Mouse (Mus musculus) heart, adult 18-20 months (tissue): ENCODE measurements around the gene Fam222b. TPM values are rescaled to one million over a fixed set of nuclear protein-coding genes. Genes with fewer than 3 reads are reported as not detected.

Experiments used
- DNase-seq, 2 experiments: peaks; one replicate each; pipeline ENCODE4 v3.0.0; 2021 to 2022; ENCODE audit warnings: mixed read lengths in 1 of 2
- total RNA-seq, 2 experiments: library from RNA; stranded (reverse); gene quantifications; 2 replicates each; pipeline ENCODE4 v1.2.3; 2021

Gene Fam222b
- total RNA-seq, 2 experiments from 2014 or later, result 11.7 to 12.5 TPM

DNA sequence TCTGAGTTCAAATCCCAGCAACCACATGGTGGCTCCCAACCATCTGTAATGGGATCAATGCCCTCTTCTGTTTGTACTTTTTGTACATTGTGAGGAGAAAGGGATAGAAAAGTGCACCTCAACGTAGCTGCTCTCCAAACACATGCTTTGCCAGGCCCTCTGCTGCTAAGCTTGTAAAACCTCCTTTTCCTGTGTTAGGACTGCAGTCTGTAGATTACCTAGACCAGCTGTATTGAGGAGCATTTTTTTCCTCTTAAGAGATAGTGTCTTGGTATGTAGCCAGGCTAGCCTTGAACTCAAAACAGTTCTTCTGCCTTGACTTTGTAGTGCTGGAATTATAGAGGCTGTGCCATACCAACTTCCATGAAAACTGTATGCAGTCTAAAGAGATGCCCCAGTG, 41.7 kb downstream of the Fam222b start:
- DNase-seq, result no peak

DNA sequence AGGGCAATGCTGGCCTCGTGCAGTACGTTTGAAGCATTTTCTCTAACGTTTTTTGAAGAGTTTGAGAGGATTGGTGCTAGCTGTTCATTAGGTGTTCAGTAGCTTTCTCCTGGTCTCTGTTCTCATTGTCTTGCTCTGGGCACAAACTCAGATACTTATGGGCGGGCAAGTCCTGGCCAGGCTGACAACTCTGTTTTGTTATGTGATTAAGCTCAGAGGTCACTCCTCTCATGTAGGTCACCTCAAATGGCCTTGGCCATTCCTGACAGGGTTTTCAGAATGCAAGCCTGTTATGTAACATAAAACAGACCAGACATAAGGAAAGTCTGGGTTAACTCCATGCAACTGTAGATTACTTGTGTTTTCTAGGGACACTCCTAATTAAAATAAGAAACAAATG, 43.1 kb downstream of the Fam222b start:
- DNase-seq, result peak in 1 of 2 experiments; percentile 55

DNA sequence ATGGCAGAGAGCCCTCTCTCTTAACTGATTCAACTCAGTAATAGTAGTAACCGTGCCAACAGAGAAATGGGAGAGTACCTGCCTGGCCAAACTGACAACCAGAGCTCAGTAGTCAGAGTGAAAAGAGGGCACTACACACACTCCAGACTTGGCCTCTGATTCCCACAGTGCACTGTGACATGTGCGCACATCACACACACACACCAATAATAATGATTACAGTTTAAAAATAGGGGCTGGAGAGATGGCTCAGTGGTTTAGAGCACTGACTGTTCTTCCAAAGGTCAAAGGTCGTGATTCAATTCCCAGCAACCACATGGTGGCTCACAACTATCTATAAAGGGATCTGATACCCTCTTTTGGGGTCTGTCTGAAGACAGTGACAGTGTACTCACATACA, 43.6 kb downstream of the Fam222b start:
- peak in 1 of 2 experiments; percentile 23 for DNase-seq

DNA sequence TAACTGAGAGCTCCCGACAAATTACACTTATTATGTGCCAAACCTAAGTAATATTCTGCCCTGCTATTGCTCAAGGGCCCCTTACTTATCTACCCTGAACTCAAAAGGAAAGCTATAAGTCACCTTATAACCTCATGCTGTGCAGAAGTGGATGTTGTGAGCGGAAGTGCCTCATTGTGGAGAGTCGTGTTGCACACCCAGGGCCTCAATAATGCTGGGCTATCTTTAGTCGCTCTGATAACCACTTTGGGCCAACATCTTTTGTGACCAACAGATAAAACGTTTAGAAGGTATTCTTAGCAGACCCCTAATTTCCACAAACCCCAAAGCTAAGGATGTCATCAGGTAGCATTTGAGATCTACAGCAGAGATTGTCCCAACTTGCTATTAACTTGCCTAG, 46.2 kb downstream of the Fam222b start:
- no peak for DNase-seq

DNA sequence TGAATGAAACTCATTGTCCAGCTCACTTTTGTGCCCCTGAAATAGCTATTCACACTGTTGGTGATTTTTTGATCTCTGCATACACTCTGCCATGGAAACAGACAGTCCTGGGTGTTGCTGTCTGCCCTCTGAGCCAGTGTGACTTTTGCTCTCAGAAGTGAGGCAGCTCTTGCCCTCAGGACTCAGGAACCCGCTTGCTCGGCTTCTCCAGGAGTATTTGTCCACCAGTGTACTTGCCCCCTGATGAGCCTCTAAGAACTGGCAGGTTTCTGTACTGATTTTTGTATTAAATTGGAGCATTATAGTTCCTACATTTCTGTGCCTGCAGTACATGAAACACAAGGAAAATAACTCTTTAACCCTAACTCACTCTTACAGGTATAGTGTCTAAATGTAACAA, 49.1 kb downstream of the Fam222b start:
- DNase-seq, result no peak

DNA sequence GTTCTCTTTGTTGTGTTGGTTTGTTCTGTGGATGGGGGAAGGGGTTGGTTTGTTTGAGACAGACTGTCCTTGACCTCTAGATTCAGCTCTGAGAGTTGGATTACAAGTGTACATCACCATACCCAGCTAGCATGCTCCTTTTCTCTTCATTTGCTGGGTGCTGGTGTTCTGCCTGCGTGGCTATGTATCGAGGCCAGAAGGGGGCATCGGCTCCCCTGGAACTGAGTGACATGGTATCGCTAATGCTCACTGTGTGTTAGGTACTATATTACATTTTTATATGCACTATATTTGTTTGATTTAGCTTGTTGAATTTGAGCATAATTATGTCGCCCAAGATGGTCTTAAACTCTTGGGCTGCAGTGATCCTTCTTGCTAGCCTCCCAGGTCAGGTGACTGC, 51.7 kb downstream of the Fam222b start:
- DNase-seq, result no peak

DNA sequence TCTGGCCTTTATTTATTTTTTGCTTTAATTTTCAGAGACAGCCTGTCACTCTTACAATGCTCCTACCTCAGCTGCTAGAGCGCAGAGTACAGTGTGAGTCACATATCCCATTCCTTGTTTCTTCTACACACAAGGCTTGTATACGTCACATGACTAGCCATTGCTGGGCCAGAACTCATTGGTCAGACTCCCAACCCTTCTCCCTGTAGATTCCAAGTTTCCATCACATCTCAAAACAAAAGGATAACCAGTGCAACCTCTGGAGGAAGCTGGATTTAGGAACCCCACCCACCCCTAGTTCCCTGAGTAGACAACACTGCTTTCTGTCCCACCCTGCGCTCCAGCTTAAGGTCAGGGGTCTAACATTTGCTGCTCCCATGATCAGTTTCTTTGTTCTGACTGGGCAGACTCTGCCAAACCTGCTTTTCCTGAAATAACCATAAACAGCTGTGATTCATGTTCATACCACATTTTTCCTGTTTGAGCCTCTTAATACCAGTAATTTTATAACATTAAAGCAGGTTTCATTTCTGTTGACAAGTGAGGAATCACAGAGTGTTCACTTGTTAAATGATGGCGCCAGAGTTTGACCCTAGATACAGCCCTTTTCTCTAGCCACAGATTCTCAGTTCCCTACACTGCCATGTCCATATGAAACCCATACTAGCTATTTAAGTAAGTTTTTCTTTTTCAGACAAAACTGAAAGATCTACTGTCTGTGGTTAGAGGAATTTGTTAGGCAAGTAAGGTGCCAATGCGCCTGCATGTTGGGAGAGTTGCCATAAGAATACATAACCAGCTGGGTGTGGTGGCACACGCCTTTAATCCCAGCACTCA, 52.5 kb downstream of the Fam222b start:
- DNase-seq, result peak; percentile 42 to 53

DNA sequence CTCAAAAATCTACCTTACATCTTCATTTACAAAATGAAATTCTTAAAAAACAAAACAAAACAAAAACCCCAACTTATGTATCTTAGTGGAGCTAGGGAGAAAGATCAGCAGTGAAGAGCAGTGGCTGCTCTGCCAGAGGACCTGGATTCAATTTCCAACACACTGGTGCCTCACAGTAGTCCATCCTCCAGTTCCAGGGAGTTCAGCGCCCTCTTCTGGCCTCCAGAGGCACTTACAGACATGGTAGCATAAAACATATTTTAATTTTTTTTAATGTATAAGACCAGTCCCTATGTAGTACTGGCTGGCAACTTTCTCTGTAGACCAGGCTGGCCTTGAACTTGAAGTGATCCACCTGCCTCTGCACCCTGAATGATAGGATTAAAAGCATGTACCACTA, 56.7 kb downstream of the Fam222b start:
- no peak for DNase-seq

DNA sequence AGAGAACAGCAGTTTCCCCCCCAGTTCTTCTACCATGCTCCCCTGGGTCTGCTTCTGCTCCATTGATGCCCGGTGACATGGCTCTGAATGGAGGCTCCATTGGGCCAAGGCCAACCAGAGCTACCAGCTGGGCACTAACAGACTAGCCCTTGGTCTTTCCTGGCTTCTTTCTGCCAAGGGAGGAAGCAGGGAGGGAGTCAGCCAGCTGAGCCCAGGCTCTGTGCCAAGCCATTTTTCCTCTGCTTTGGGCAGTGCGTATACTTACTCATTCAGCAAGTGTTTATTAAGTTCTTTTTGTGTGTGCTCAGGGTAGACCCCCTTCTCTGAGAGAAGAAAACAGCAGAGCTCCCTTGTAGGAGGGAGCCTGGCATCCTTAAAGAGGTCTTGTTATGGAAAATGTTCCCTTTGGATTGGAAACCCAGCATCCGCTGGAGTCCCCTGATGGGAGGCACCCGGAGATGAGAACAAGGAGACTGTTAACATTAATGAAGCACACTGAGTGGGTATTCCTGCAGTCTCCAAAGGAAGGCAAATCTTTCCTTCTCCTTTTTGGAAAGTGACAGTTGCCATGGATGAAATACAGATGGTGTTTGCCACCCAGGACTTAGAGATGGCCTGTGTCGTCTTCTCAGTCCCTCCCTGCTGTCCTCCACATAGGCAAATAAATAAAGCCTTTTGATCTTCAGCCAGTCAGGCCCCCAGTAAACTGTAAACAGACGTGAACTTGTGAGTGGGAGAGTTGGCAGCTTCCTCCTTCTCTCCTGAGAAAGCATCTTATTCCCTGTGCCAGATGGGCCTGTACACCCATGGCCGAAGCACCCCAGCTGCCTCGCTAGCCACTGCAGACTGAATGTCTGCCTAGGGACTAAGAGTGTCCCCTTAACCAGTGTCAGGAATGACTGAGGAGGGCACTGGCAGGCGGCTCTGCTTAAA, 58.1 kb downstream of the Fam222b start:
- DNase-seq, result peak; percentile 79 to 81

DNA sequence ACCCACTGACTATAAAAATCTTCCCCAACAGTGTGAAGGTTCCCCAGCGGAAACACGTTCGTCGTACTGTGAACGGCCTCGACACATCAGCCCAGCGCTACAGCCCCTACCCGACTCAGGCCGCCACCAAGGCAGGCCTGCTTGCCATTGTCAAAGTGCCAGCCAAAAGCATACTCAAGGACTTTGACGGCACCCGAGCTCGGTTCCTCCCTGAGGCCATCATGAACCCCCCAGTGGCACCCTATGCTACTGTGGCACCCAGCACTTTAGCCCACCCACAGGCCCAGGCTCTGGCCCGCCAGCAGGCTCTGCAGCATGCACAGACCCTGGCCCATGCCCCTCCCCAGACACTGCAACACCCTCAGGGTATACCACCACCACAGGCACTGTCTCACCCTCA, 59.3 kb downstream of the Fam222b start:
- no peak for DNase-seq

DNA sequence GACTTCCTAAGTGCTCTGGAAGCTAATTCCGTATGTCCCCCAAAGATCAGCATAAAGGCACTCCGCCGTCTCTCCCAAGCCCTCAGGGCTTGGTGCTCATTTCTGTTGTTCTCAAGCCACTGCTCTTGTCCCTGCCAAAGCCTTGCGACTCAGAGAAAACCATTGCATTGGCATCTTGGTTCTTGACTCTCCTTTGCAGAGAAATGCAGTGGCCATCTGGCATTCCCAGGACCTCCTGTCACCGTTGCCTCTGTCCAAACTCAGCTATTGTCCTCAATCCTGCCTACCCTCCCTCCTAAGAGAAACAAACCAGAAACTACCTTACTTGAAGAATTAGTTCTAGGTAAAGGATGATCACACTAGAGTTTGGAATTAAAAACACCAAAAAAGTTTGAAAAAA, 61.2 kb downstream of the Fam222b start:
- no peak for DNase-seq

DNA sequence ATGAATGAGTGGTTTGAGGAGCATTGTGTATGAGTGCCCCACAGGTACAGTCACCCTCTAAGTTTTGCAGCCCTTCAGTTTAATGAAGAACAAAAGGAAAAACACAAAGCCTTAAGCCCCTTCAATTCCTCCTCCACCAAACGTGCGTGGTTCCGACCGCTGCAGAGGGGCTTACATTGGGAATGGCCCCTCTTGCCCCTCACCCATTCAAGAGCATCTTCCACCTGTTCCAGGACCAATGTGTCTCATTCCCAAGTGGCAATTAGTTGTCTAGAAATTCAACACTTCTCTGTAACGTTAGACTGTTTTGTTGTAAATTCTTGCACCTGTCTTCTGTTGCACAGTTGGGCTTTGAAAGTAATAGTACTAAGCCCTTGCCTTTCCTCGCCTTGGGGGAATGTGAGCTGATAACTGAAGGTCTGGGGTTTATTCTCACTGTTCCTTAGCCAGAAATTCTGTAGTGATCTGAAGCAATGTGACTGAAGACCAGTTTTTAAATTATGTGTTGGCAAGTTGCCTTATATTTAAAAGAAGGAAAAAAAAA, 61.8 kb downstream of the Fam222b start:
- DNase-seq, result no peak

DNA sequence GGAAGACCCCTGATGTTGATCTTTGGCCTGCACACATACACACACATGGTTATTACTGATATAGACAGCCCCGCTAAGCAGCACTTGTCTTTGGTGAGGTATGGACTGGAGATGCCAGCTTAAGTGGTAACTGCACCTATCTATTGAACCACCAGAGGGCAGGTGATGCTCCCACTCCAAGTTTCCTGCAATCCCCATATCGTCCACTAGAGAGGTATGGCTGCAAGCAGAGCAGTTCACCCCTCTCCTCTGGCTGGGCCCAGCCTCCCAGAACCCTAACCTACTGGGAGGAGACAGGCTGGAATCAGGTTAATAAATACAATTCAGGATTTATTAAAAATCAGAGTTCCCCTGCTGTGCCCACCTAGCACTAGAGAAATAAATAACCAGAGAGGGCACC, 64.6 kb downstream of the Fam222b start:
- peak; percentile 80 to 84 for DNase-seq

DNA sequence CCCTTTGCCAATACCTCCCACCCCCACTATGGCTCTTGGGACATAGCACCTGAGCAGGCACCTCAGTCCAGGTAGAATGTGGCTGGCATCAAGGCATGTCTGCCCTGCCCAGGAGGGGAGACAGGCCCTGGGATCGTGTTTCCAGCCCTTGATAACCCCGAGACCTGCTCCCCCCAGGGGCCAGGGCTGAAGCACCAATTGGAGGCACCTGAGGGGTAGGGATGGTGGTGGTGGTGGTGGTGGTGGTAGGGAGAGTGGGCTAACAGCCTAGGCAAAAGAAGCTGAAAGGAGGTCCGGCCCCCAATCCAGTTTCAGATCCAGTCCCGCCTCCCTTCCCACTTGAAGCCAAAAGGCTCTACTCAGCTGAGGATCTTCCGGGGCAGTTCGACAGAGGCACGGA, 65.1 kb downstream of the Fam222b start:
- no peak for DNase-seq

DNA sequence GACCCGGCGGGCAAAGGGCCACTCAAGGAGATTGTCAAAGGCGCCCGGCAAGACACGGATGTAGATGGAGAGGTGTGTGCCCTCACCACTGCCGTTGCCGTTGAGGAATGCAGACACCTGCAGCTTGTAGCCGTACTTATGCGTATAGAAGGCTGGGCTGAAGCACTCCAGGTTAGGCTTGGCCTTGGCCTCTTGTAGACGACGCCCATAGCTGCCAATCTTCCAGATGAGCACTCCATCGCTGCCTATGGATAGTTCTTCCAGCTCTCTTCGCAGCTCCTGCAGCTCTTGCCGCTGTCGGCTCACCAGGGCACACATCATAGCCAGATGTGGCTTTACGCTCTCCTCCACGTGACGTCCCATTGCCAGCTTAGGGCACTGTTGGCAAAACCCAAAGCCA, 65.7 kb downstream of the Fam222b start:
- no peak for DNase-seq

DNA sequence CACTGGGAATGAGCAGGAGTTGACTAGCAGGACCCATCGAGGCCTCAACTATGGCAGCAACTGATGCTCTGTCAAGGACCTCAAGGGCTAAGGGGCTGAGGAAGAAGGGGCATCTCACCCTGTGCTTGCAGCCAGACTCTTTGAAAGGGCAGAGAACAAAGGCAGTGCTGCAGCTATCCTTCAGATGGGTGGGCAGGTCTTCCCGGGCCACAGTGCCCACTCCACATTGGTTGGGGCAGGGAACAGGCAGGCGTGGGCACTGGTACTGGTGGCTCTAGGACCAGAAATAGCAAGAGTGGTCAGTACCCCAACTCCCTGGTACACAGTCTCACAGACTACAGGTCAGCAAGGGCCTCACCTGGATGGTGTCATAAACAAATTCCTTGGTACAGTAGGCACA, 66.2 kb downstream of the Fam222b start:
- no peak for DNase-seq

DNA sequence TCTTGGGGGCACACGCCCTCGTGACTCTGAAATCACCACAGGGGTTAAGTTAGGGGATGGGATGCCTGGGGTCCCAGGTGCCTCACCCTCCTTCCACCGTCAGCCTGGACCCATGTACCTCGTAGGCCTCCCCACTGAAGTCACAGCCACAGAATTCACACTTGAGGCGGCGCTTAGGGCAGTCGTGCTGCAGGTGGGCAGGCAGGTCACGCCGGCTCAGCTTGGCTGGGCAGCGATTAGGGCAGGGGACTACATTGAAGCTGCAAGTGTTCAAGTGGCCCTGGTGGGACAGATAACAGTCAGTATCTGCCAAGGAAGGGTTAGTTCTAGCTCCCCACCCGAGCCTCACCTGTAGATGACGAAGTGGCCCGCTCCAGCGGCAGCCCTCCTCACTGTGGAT, 66.7 kb downstream of the Fam222b start:
- no peak for DNase-seq

DNA sequence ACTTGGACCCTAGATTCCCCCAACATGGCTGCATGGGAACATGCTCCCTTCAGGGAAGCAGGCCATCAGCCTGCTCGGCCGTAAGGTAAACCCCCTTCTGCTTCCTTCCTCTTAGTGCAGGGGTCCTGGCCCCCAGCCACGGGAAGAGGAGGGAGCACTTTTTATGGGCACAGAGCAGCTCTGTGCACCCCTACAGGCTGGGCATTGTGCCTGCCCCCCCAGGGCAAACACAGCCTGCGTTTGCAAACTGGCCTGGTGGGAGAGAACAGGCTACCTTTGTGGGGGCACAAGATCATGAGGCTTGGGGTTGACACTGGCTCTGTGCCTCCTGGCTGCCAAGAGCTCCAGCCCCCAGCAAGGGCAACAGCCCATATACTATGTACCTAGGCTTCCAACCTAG, 67.5 kb downstream of the Fam222b start:
- DNase-seq, result no peak

DNA sequence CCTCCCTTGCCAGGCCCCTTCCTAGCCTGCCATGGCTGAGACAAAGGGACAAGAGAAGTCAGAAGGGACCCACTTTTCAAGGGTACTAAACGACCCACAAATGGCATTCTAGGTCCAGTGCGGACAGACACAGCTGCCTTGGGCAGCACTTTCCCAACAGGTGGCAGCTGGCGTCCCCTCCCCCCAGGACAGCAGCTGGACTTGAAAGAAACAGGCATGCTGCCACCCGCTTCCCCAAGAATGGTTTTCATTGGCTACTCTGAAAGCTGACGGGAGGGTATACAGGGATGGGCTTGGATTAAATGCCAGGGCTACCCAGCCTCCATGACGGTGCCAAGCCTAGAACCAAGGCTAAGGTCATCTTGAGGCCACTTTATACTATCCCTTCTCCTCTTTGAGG, 68.0 kb downstream of the Fam222b start:
- no peak for DNase-seq

DNA sequence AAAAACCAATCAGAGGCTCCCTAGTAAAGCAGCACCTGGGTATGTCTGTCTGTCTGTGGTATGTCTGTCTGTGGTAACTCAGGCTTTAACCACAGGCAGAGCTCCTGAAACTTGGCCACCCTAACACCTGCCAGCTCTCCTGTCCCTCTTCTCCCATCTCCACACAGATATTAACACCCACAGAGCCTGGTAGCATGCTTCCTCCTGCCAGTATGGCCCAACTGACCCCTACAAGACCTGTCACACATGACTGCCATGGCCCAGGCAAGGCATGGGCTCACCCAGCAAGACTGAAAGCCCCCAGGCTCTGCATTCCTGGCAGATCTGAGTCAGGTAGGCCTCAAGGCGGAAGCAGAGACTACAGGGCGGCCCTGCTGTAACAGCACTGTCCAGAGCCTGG, 68.6 kb downstream of the Fam222b start:
- no peak for DNase-seq

DNA sequence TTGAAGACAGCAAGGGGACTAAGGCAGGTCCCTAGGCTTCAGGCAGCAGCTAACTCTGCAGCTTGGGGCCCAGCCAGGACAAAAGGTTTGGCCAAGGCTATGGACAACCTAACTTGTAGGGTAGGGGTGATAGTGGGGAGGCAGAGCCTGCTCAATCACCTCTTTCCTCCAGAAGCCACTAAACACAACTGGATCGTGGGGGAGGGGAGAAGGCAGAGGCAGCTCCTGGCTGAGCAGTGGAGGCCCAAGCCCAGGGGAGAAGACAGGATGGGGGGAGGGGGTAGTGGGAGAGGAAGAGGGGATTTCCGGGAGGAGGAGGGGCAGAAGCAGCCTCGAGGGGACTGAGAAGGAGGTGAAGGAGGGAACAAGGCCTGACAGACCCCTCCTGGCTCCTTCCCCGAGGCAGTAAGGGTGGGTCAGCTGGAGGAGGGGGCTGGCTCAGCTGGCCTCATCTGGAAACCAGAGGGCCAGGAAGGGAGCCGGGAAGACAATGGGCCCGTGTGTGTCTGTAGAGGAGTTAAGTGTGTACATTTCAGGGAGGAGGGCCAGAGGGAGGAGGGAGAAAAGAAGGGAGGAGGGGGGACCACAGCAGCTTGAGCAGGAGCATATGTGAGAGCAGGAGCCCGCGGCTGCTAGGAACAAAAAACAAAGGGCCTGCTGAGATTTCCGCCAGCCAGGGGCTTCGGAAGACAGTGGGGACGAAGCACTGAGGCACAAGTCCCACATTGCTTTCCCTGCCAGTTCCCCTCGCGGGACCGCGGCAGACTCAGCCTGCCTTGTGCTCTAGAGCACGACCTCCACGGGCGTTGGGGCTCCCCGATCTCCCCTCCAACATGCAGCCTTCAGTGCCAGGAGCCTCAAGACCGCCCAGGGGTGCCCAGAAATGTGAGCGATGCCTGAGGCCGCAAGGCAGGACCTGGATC, 69.5 kb downstream of the Fam222b start:
- DNase-seq, result peak; percentile 69 to 73

DNA sequence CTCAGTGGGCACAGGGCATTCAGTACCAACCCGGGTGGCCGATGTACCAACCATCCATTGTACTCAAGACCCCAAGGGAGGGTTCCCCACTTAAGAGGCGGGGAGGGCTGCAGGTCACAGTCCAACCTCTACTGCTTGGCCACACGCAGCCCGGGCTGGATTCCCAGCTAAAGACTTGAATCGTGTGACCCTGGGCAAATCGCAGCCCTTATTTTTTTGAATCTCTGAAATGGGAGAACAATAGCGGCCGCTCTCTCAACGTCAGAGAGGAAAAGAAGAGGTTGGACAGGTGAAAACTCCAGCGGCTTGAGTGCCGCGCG, 70.1 kb downstream of the Fam222b start:
- DNase-seq, result no peak
